In the genomic region with DNA sequence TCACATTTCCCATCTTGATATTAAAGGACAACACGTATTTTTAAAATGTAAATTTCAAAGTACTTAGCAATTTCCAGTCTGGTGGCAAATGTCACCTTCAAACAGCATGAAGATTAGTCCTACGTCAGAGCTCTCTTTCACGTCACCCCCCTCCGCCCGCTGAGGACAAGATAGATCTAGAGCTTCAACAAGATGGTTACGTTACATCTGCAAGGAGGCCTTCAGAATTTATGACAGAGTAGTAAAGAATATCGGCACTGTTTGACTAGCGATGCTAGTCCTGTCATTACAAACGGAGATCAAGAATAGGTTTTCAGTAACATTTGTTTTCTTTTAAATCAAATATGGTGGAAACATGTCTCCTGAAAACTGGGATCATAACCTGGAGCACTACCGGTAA, we compare ENCODE assay signal across 8 mouse cellular contexts. TPM values are rescaled to one million over a fixed set of nuclear protein-coding genes. Genes with fewer than 3 reads are reported as not detected.
A peak's percentile ranks its signal among the peaks of the same experiment; 100 is the strongest.
DNase-seq lines count a peak whose midpoint lies in the region; ATAC-seq and TF ChIP-seq lines count a peak whose summit lies in the region.

No protein-coding gene starts in this region.

- ATAC-seq in intestine, embryonic 14.5 days (replicated peaks; ENCODE audit: low FRiP score, low TSS enrichment, low read depth), result no peak

- peak overlapping the region; percentile 90 for H3K27ac ChIP-seq in forebrain, embryonic 10.5 days
- peak overlapping the region; percentile 71 for H3K27ac ChIP-seq in intestine, embryonic 14.5 days (ENCODE audit: low read depth)
- H3K27ac ChIP-seq in limb, embryonic 10.5 days, result peak overlapping the region; percentile 87
- H3K27ac ChIP-seq in olfactory bulb, adult 2 months (ENCODE audit: insufficient read depth, low read depth, low read length), result peak overlapping the region; percentile 94; the same call in 1 of the 2 replicates

- H3K27me3 ChIP-seq in forebrain, embryonic 10.5 days (ENCODE audit: poor library complexity, severe bottlenecking), result no peaks in the 10 kb centered on the region
- H3K27me3 ChIP-seq in intestine, embryonic 14.5 days (replicated peaks; ENCODE audit: control insufficient read depth, insufficient read depth, low read length), result no peaks in the 10 kb centered on the region
- no peaks in the 10 kb centered on the region for H3K27me3 ChIP-seq in limb, embryonic 10.5 days (ENCODE audit: low read depth, poor library complexity, severe bottlenecking)

- H3K36me3 ChIP-seq in forebrain, embryonic 10.5 days (replicated peaks), result peaks cover 12% of the 10 kb centered on the region
- H3K36me3 ChIP-seq in intestine, embryonic 14.5 days (ENCODE audit: control insufficient read depth, insufficient read depth, low read length), result peaks cover 5% of the 10 kb centered on the region
- peaks cover 11% of the 10 kb centered on the region for H3K36me3 ChIP-seq in limb, embryonic 10.5 days

- peaks cover 30% of the 10 kb centered on the region for H3K4me1 ChIP-seq in forebrain, embryonic 10.5 days
- peaks cover 19% of the 10 kb centered on the region for H3K4me1 ChIP-seq in intestine, embryonic 14.5 days (replicated peaks; ENCODE audit: control insufficient read depth, insufficient read depth, low read length)
- peaks cover 18% of the 10 kb centered on the region for H3K4me1 ChIP-seq in limb, embryonic 10.5 days
- no peaks in the 10 kb centered on the region for H3K4me1 ChIP-seq in olfactory bulb, adult 2 months (ENCODE audit: control insufficient read depth, insufficient read depth, low read length)

- H3K9ac ChIP-seq in intestine, embryonic 14.5 days (ENCODE audit: low read length), result peak overlapping the region; percentile 69

- H3K4me2 ChIP-seq in intestine, embryonic 14.5 days (ENCODE audit: low read length), result peak overlapping the region; percentile 87

- TF ChIP-seq POLR2A in olfactory bulb, adult 2 months (IDR thresholded peaks at IDR 0.05; ENCODE audit: insufficient read depth, low read depth, low read length), result no peak

- WGBS in forebrain, embryonic 10.5 days, result 15% methylated on average over 10 of the region's 10 CpGs
- WGBS in intestine, embryonic 14.5 days, result 6% methylated on average over 10 of the region's 10 CpGs
- 12% methylated on average over 10 of the region's 10 CpGs for WGBS in limb, embryonic 10.5 days
- 2% methylated on average over 10 of the region's 10 CpGs for WGBS in olfactory bulb, adult 2 months

- no peak for TF ChIP-seq CTCF in olfactory bulb, adult 2 months (IDR thresholded peaks at IDR 0.05; ENCODE audit: insufficient read depth, low read depth, low read length)

- DNase-seq in embryo, embryonic 10 days (ENCODE audit: low spot score), result peak; percentile 21
- DNase-seq in embryo, embryonic 11 days, result no peak
- peak; percentile 73 for DNase-seq in MN1 (ENCODE audit: low spot score)
- DNase-seq in forebrain, embryonic 10.5 days (ENCODE audit: extremely low spot score, low spot score), result no peak
- no peak for DNase-seq in intestine, embryonic 14.5 days (ENCODE audit: low spot score)
- DNase-seq in limb, embryonic 10.5 days (ENCODE audit: low spot score), result no peak
- no peak for DNase-seq in urinary bladder, postnatal 14 days (ENCODE audit: low spot score)

- H3K9me3 ChIP-seq in forebrain, embryonic 10.5 days, result no peaks in the 10 kb centered on the region
- H3K9me3 ChIP-seq in intestine, embryonic 14.5 days (ENCODE audit: control insufficient read depth, low read length), result no peaks in the 10 kb centered on the region
- no peaks in the 10 kb centered on the region for H3K9me3 ChIP-seq in limb, embryonic 10.5 days (replicated peaks)

- peak overlapping the region; percentile 83 for H3K4me3 ChIP-seq in forebrain, embryonic 10.5 days
- H3K4me3 ChIP-seq in intestine, embryonic 14.5 days (ENCODE audit: low read depth, low read length), result peak overlapping the region; percentile 90
- H3K4me3 ChIP-seq in limb, embryonic 10.5 days, result peak overlapping the region; percentile 82
- peak overlapping the region; percentile 81 for H3K4me3 ChIP-seq in olfactory bulb, adult 2 months (ENCODE audit: insufficient read depth, low read depth, low read length)

RNA-seq across cellular contexts. Expression of gene Wdpcp, which starts 1.1 kb away (rescaled TPM):
- polyA plus RNA-seq in forebrain, embryonic 10.5 days (2016; fragmentation: Nextera tagmentation; extraction: Ambion mirVana), result 11.4 and 11.9 TPM in 2 replicates
- 7.1 and 8.0 TPM in 2 replicates for polyA plus RNA-seq in intestine, embryonic 14.5 days (2014; fragmentation: Nextera tagmentation; extraction: Ambion mirVana)
- 6.3 and 9.2 TPM in 2 replicates for polyA plus RNA-seq in limb, embryonic 10.5 days (2016; fragmentation: Nextera tagmentation; extraction: Ambion mirVana)
- not detected in 2 replicates for polyA plus RNA-seq in olfactory bulb, adult 2 months (2012; ENCODE audit: insufficient read depth, insufficient read length, low replicate concordance, missing spikeins)

RNA-seq across cellular contexts. Expression of gene Mdh1, which starts 1.2 kb away (rescaled TPM):
- polyA plus RNA-seq in forebrain, embryonic 10.5 days (2016; fragmentation: Nextera tagmentation; extraction: Ambion mirVana), result 428 and 437 TPM in 2 replicates
- polyA plus RNA-seq in intestine, embryonic 14.5 days (2014; fragmentation: Nextera tagmentation; extraction: Ambion mirVana), result 436 and 454 TPM in 2 replicates
- polyA plus RNA-seq in limb, embryonic 10.5 days (2016; fragmentation: Nextera tagmentation; extraction: Ambion mirVana), result 363 and 394 TPM in 2 replicates
- 193 TPM in 1 of 2 replicates, not detected in the other for polyA plus RNA-seq in olfactory bulb, adult 2 months (2012; ENCODE audit: insufficient read depth, insufficient read length, low replicate concordance, missing spikeins)

Comparison
In these comparisons a context has a peak if more than half of its experiments do, and no peak if none do; other contexts are left out.
1. DNase-seq: peak in embryo, embryonic 10 days (single experiment) and MN1 (single experiment); none in embryo, embryonic 11 days (single experiment), forebrain, embryonic 10.5 days (single experiment), intestine, embryonic 14.5 days (single experiment), limb, embryonic 10.5 days (single experiment) and urinary bladder, postnatal 14 days (single experiment).
2. Peak in every context shown above with its lines, with median percentiles within 50 percentile points of each other: H3K27ac ChIP-seq and H3K4me3 ChIP-seq.